Mouse (Mus musculus) erythroblast, embryonic 14.5 days (primary cell): ENCODE measurements around the gene Mindy1. TPM values are rescaled to one million over a fixed set of nuclear protein-coding genes. Genes with fewer than 3 reads are reported as not detected.
A peak's percentile ranks its signal among the peaks of the same experiment; 100 is the strongest.

Experiments
- H3K27me3 ChIP-seq: 2 replicates; pipeline ENCODE4 v1.6.1; 2012; ENCODE audit warnings: inconsistent platforms; ENCODE audit not compliant: control insufficient read depth
- H3K36me3 ChIP-seq: 2 replicates; pipeline ENCODE4 v1.6.1; 2012; ENCODE audit warnings: mild to moderate bottlenecking, inconsistent platforms; ENCODE audit not compliant: control insufficient read depth
- H3K4me1 ChIP-seq: 2 replicates; pipeline ENCODE4 v1.6.1; 2012; ENCODE audit warnings: inconsistent platforms; ENCODE audit not compliant: control insufficient read depth
- H3K4me3 ChIP-seq: replicated peaks from 2 replicates; pipeline ENCODE3; 2012; ENCODE audit warnings: moderate library complexity, mild to moderate bottlenecking, inconsistent platforms
- H3K9me3 ChIP-seq: 2 replicates; pipeline ENCODE4 v1.6.1; 2012; ENCODE audit warnings: low read length, inconsistent platforms, mixed read lengths; ENCODE audit not compliant: control insufficient read depth
- GATA1 ChIP-seq: IDR thresholded peaks from 2 replicates; pipeline ENCODE4 v1.6.1; 2012; ENCODE audit warnings: low read length, inconsistent platforms, mixed read lengths
- TAL1 ChIP-seq: IDR thresholded peaks from 3 replicates; pipeline ENCODE4 v1.6.1; 2012; ENCODE audit warnings: low read length, inconsistent platforms, mixed read lengths
- polyA plus RNA-seq: library from polyadenylated mRNA; stranded (reverse); fragments of >175 nt; gene quantifications from 2 replicates; pipeline ENCODE4 v1.2.3, GENCODE M21; 2012

The Mindy1 gene
- 6.4 and 7.1 TPM in 2 replicates for polyA plus RNA-seq

DNA sequence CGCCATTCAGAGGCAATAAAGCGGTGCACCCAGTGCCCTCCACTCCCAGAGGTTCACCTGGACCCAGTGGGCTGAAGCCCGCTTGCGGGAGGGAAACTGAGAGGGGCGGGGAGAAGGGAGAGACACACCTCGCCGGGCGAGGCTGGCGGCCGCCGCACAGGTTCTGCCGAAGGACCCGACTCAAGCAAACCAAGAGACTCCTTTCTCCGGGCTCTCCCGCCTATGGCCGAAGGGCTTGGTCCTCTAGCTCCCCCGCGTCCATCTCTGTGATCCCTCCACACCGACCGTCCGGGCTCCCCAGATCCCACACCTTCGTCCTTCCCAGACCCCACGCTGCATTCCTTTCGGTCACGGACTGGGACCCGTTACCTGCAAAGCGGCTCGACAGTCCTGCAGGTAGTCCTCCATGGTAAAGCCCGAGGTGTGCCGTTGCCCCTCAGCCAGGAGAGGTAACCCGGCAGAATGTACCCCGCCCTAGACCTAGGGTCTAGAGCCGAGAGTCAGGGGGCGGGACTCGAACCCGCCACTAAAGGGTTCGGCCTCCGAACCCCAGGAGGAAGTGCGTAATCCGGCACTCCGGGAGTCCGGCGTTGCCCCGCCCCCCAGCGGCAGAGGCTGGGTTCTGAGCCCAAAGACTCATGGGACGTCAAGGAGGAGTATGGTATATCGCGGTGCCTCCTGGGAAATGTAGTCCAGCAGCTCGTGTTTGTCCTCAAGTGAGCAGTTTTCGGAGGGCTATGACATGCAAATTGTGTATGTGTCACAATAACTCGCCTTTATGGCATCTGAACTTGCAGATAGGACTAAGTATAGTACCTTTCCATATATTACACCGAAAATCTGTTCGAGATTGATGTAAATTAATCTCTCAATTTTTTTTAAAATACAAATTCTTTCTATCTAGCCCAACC is at the start of gene Mindy1, which contains the start of gene Prune1:
TSS of gene Mindy1 (plus strand) at position 130 of the 911 bp plus-strand sequence.
TSS of gene Prune1 (minus strand) at position 861 of the 911 bp plus-strand sequence.
- H3K4me1 ChIP-seq = peaks cover 81% of the 10 kb centered on the region
- peak within 1 kb of the TSS; percentile 93 for H3K4me3 ChIP-seq
- H3K27me3 ChIP-seq = no peaks in the 10 kb centered on the region
- peaks cover 17% of the 10 kb centered on the region for H3K36me3 ChIP-seq
- TF ChIP-seq TAL1 (no peak), GATA1 (no peak)
- no peaks in the 10 kb centered on the region for H3K9me3 ChIP-seq

GRCm38 (mm10) chr3:95232771-95233170 is 48.4 kb upstream of the Mindy1 start:
- no peak overlapping the region for H3K4me3 ChIP-seq
- no peak for TF ChIP-seq TAL1
- TF ChIP-seq GATA1 = no peak
- peaks cover 71% of the 10 kb centered on the region for H3K36me3 ChIP-seq
- H3K27me3 ChIP-seq = no peaks in the 10 kb centered on the region
- peaks cover 57% of the 10 kb centered on the region for H3K4me1 ChIP-seq
- H3K9me3 ChIP-seq = no peaks in the 10 kb centered on the region

- Histone ChIP-seq H3K4me1 (peaks cover 51% of the 10 kb centered on the region), H3K4me3 (no peak overlapping the region), H3K27me3 (no peaks in the 10 kb centered on the region), H3K9me3 (no peaks in the 10 kb centered on the region), H3K36me3 (peaks cover 78% of the 10 kb centered on the region)
- TF ChIP-seq TAL1 = no peak
- no peak for TF ChIP-seq GATA1
Measured at GRCm38 (mm10) chr3:95233303-95233980, 47.7 kb upstream of the Mindy1 start.

- Histone ChIP-seq H3K4me1 (peaks cover 32% of the 10 kb centered on the region), H3K27me3 (no peaks in the 10 kb centered on the region; the same call in 1 of the 2 replicates), H3K9me3 (no peaks in the 10 kb centered on the region), H3K4me3 (no peak overlapping the region), H3K36me3 (peaks cover 78% of the 10 kb centered on the region)
- TF ChIP-seq TAL1 = no peak
- TF ChIP-seq GATA1 = no peak
Measured at GRCm38 (mm10) chr3:95235386-95236301, 45.5 kb upstream of the Mindy1 start.

DNA sequence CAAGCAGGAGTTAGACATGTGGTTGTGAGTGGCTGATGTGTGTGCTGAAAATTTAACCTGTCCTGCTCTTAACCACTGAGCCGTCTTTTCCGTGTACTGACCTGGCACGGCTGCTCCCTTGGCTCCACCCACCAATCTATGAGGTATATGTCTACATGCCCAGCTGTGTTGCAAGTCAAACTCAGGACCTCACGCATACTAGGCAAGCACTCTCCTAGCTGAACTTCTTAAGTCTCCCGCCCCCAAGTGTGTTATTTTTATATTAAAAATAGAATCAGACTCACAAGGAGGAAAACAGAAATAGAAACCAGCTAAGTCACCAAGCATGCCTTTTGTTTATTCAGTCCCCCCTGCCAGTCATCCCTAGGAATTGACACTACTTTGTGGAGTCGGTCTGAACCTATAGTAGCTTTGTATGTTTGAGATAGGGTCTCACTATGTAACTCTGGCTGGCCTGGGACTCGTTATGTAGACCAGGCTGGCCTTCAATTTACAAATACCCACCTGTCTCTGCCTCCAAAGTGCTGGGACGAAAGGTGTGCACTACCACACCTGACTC is 43.5 kb upstream of the Mindy1 start:
- H3K9me3 ChIP-seq = no peaks in the 10 kb centered on the region
- H3K36me3 ChIP-seq = peaks cover 59% of the 10 kb centered on the region
- H3K4me3 ChIP-seq = no peak overlapping the region
- TF ChIP-seq GATA1 (no peak), TAL1 (no peak)
- peaks cover 3% of the 10 kb centered on the region for H3K27me3 ChIP-seq
- peaks cover 15% of the 10 kb centered on the region for H3K4me1 ChIP-seq

DNA sequence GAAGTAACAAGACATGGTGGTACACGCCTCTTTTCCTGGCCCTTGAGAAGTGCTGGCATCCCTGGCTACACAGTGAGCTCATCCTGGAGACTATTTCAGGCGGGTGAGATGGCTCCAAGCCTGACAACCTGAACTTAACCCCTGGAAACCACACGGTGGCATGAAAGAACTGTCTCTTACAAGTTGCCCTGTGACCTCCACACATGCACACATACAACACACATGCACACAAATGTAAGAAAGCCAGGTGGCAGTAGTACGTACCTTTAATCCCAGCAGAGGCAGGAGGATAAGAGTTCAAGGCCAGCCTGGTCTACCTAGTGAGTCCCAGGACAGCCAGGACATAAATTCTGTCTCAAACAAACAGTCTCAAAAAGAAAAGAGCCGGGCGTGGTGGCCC is 42.1 kb upstream of the Mindy1 start:
- no peak overlapping the region for H3K4me3 ChIP-seq
- no peak for TF ChIP-seq TAL1
- no peak for TF ChIP-seq GATA1
- H3K27me3 ChIP-seq = peaks cover 3% of the 10 kb centered on the region
- H3K4me1 ChIP-seq = peaks cover 3% of the 10 kb centered on the region
- H3K9me3 ChIP-seq = no peaks in the 10 kb centered on the region
- peaks cover 45% of the 10 kb centered on the region for H3K36me3 ChIP-seq

- Histone ChIP-seq H3K4me1 (peaks cover 3% of the 10 kb centered on the region), H3K36me3 (peaks cover 35% of the 10 kb centered on the region)
- no peak for TF ChIP-seq GATA1
- no peak for TF ChIP-seq TAL1
Measured at GRCm38 (mm10) chr3:95239971-95240370, 41.2 kb upstream of the Mindy1 start.

GRCm38 (mm10) chr3:95240900-95241299 is 40.2 kb upstream of the Mindy1 start:
- Histone ChIP-seq H3K4me3 (no peak overlapping the region), H3K27me3 (peaks cover 3% of the 10 kb centered on the region), H3K9me3 (no peaks in the 10 kb centered on the region), H3K4me1 (peaks cover 3% of the 10 kb centered on the region), H3K36me3 (peaks cover 26% of the 10 kb centered on the region)
- no peak for TF ChIP-seq TAL1
- TF ChIP-seq GATA1 = no peak

More at GRCm38 (mm10) chr3:95239971-95240370, 41.2 kb upstream of the Mindy1 start:
- Histone ChIP-seq H3K27me3 (peaks cover 3% of the 10 kb centered on the region), H3K4me3 (no peak overlapping the region), H3K9me3 (no peaks in the 10 kb centered on the region)
